ENCODE assay signal across 8 mouse cellular contexts in the genomic region with DNA sequence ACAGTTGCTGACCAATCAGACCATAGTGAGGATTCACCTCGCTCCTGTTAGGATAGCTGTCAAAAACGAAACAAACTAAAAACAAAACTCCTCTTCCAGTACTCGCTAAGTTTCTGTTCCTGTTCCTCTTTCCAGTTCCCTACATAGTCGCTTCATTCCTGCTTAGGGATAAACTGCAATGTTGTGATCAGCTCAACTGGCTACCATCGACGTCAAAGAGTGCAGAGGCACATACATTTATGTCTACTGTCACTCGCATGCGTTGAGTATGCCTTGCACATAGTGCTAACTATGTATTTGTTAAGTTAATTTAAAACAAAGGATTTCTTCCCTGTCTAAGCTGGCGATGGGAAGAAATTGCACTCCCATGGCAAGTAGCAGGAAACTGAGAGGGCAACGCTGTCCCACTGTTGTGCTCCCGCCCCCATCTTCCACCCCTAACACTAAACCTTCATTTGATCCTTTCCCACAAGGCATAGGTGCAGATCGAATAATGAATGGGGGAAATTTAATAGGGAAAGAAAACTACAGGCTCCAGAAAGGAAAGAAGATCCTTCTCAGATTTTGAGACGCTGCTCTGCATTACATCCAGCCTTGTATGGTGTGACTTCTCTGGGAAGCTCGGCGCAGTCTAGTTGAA. TPM values are rescaled to one million over a fixed set of nuclear protein-coding genes. Genes with fewer than 3 reads are reported as not detected.
DNase-seq lines count a peak whose midpoint lies in the region; ATAC-seq lines count a peak whose summit lies in the region.

No protein-coding gene starts in this region.

- H3K27me3 ChIP-seq in lung, embryonic 15.5 days = peaks cover 33% of the 10 kb centered on the region
- H3K27me3 ChIP-seq in forebrain, embryonic 13.5 days = peaks cover 3% of the 10 kb centered on the region; the same call in 1 of the 2 replicates
- H3K27me3 ChIP-seq in liver, embryonic 12.5 days (replicated peaks) = peaks cover 33% of the 10 kb centered on the region
- H3K27me3 ChIP-seq in stomach, embryonic 14.5 days (ENCODE audit: control insufficient read depth, insufficient read depth, low read length) = 0 out of 2 replicates have a peak, but pooled peaks cover 3% of the 10 kb centered on the region

- H3K4me1 ChIP-seq in lung, embryonic 15.5 days = peaks cover 24% of the 10 kb centered on the region
- peaks cover 43% of the 10 kb centered on the region for H3K4me1 ChIP-seq in forebrain, embryonic 13.5 days
- peaks cover 55% of the 10 kb centered on the region for H3K4me1 ChIP-seq in liver, embryonic 12.5 days
- peaks cover 18% of the 10 kb centered on the region for H3K4me1 ChIP-seq in stomach, embryonic 14.5 days (ENCODE audit: control insufficient read depth, insufficient read depth, low read length)

- H3K27ac ChIP-seq in lung, embryonic 15.5 days = no peak overlapping the region
- H3K27ac ChIP-seq in forebrain, embryonic 13.5 days = peak overlapping the region; percentile 68
- H3K27ac ChIP-seq in liver, embryonic 12.5 days = peak overlapping the region; percentile 69
- no peak overlapping the region for H3K27ac ChIP-seq in stomach, embryonic 14.5 days (ENCODE audit: low read length)

- peak overlapping the region; percentile 51 for H3K4me3 ChIP-seq in lung, embryonic 15.5 days
- H3K4me3 ChIP-seq in forebrain, embryonic 13.5 days = peak overlapping the region; percentile 49
- H3K4me3 ChIP-seq in liver, embryonic 12.5 days = peak overlapping the region; percentile 63
- peak overlapping the region; percentile 46 for H3K4me3 ChIP-seq in stomach, embryonic 14.5 days (ENCODE audit: low read depth, low read length)

- H3K9me3 ChIP-seq in lung, embryonic 15.5 days = peaks cover 2% of the 10 kb centered on the region; the same call in 1 of the 2 replicates
- H3K9me3 ChIP-seq in forebrain, embryonic 13.5 days (replicated peaks) = peaks cover 6% of the 10 kb centered on the region; the same call in 1 of the 2 replicates
- H3K9me3 ChIP-seq in liver, embryonic 12.5 days (replicated peaks) = peaks cover 8% of the 10 kb centered on the region; the same call in 1 of the 2 replicates
- H3K9me3 ChIP-seq in stomach, embryonic 14.5 days (ENCODE audit: control insufficient read depth, low read depth, low read length) = peaks cover 4% of the 10 kb centered on the region; the same call in 1 of the 2 replicates

- H3K4me2 ChIP-seq in lung, embryonic 15.5 days = peak overlapping the region; percentile 88
- H3K4me2 ChIP-seq in forebrain, embryonic 13.5 days = peak overlapping the region; percentile 74
- peak overlapping the region; percentile 95 for H3K4me2 ChIP-seq in liver, embryonic 12.5 days
- H3K4me2 ChIP-seq in stomach, embryonic 14.5 days (replicated peaks; ENCODE audit: low read depth, low read length) = peak overlapping the region; percentile 89

- H3K36me3 ChIP-seq in lung, embryonic 15.5 days = peaks cover 5% of the 10 kb centered on the region; the same call in 1 of the 2 replicates
- H3K36me3 ChIP-seq in forebrain, embryonic 13.5 days (ENCODE audit: poor library complexity, severe bottlenecking) = peaks cover 12% of the 10 kb centered on the region
- H3K36me3 ChIP-seq in liver, embryonic 12.5 days = peaks cover 25% of the 10 kb centered on the region
- peaks cover 4% of the 10 kb centered on the region for H3K36me3 ChIP-seq in stomach, embryonic 14.5 days (ENCODE audit: control insufficient read depth, insufficient read depth, low read length)

- WGBS in lung, embryonic 15.5 days = 33% methylated on average over 15 of the region's 15 CpGs
- 38% methylated on average over 15 of the region's 15 CpGs for WGBS in forebrain, embryonic 13.5 days
- WGBS in liver, embryonic 12.5 days (ENCODE audit: insufficient replicate concordance) = 17% methylated on average over 15 of the region's 15 CpGs
- 29% methylated on average over 15 of the region's 15 CpGs for WGBS in stomach, embryonic 14.5 days

- ATAC-seq in lung, embryonic 15.5 days (ENCODE audit: borderline replicate concordance, extremely low read depth, low FRiP score, low TSS enrichment) = no peak
- no peak for ATAC-seq in forebrain, embryonic 13.5 days
- ATAC-seq in liver, embryonic 12.5 days = no peak
- ATAC-seq in stomach, embryonic 14.5 days (ENCODE audit: insufficient number of reproducible peaks, insufficient read depth, low FRiP score, low read depth) = no peak

- H3K9ac ChIP-seq in lung, embryonic 15.5 days = no peak overlapping the region; the same call in 1 of the 2 replicates
- peak overlapping the region; percentile 75 for H3K9ac ChIP-seq in forebrain, embryonic 13.5 days
- H3K9ac ChIP-seq in liver, embryonic 12.5 days = peak overlapping the region; percentile 72
- no peak overlapping the region for H3K9ac ChIP-seq in stomach, embryonic 14.5 days (replicated peaks; ENCODE audit: low read depth, low read length)

- DNase-seq in lung, postnatal 25 days (ENCODE audit: low spot score) = no peak
- no peak for DNase-seq in cerebellum, adult 18-20 months
- DNase-seq in layer of hippocampus, postnatal 25 days (ENCODE audit: extremely low spot score in 1 of 2, low spot score in 1 of 2) = no peak
- no peak for DNase-seq in layer of hippocampus, adult 11-12 months (ENCODE audit: low spot score)

RNA-seq across cellular contexts. Expression of a gene that starts 4.8 kb away (rescaled TPM):
- 22.2 and 23.7 TPM in 2 replicates for polyA plus RNA-seq in lung, embryonic 15.5 days (2015; fragmentation: Nextera tagmentation; extraction: Ambion mirVana)
- 126 and 132 TPM in 2 replicates for polyA plus RNA-seq in forebrain, embryonic 13.5 days (2015; fragmentation: Nextera tagmentation; extraction: Ambion mirVana)
- 14.3 and 16.9 TPM in 2 replicates for polyA plus RNA-seq in liver, embryonic 12.5 days (2016; fragmentation: Nextera tagmentation; extraction: Ambion mirVana)
- 32.4 and 33.9 TPM in 2 replicates for polyA plus RNA-seq in stomach, embryonic 14.5 days (2014; fragmentation: Nextera tagmentation; extraction: Ambion mirVana)
- total RNA-seq in layer of hippocampus, postnatal 25 days (2021) = 10 to 100 TPM; 66.0 to 73.9 TPM

RNA-seq across cellular contexts. Expression of a gene that starts 4.8 kb away (rescaled TPM):
- 0.31 and 0.39 TPM in 2 replicates for polyA plus RNA-seq in lung, embryonic 15.5 days (2015; fragmentation: Nextera tagmentation; extraction: Ambion mirVana)
- polyA plus RNA-seq in forebrain, embryonic 13.5 days (2015; fragmentation: Nextera tagmentation; extraction: Ambion mirVana) = 0.96 and 1.3 TPM in 2 replicates
- 0.07 and 0.13 TPM in 2 replicates for polyA plus RNA-seq in liver, embryonic 12.5 days (2016; fragmentation: Nextera tagmentation; extraction: Ambion mirVana)
- 0.20 and 0.62 TPM in 2 replicates for polyA plus RNA-seq in stomach, embryonic 14.5 days (2014; fragmentation: Nextera tagmentation; extraction: Ambion mirVana)
- total RNA-seq in layer of hippocampus, postnatal 25 days (2021) = 1 to 10 TPM; 5.3 to 5.5 TPM

RNA-seq across cellular contexts. Expression of a gene that starts 10.6 kb away (rescaled TPM):
- polyA plus RNA-seq in lung, embryonic 15.5 days (2015; fragmentation: Nextera tagmentation; extraction: Ambion mirVana) = 19.3 and 21.5 TPM in 2 replicates
- 315 and 321 TPM in 2 replicates for polyA plus RNA-seq in forebrain, embryonic 13.5 days (2015; fragmentation: Nextera tagmentation; extraction: Ambion mirVana)
- 5.3 and 5.7 TPM in 2 replicates for polyA plus RNA-seq in liver, embryonic 12.5 days (2016; fragmentation: Nextera tagmentation; extraction: Ambion mirVana)
- polyA plus RNA-seq in stomach, embryonic 14.5 days (2014; fragmentation: Nextera tagmentation; extraction: Ambion mirVana) = 31.2 and 32.5 TPM in 2 replicates
- total RNA-seq in layer of hippocampus, postnatal 25 days (2021) = 100 to 1,000 TPM in 1 of 2 experiments, 10 to 100 TPM in 1; 99.0 to 107 TPM

RNA-seq across cellular contexts. Expression of a gene that starts 18.6 kb away (rescaled TPM):
- polyA plus RNA-seq in lung, embryonic 15.5 days (2015; fragmentation: Nextera tagmentation; extraction: Ambion mirVana) = 19.9 and 22.9 TPM in 2 replicates
- polyA plus RNA-seq in forebrain, embryonic 13.5 days (2015; fragmentation: Nextera tagmentation; extraction: Ambion mirVana) = 19.4 and 22.9 TPM in 2 replicates
- 11.2 and 11.5 TPM in 2 replicates for polyA plus RNA-seq in liver, embryonic 12.5 days (2016; fragmentation: Nextera tagmentation; extraction: Ambion mirVana)
- 18.1 and 20.3 TPM in 2 replicates for polyA plus RNA-seq in stomach, embryonic 14.5 days (2014; fragmentation: Nextera tagmentation; extraction: Ambion mirVana)
- total RNA-seq in layer of hippocampus, postnatal 25 days (2021) = 10 to 100 TPM; 26.2 to 29.7 TPM

RNA-seq across cellular contexts. Expression of a gene that starts 20.6 kb away (rescaled TPM):
- 241 and 245 TPM in 2 replicates for polyA plus RNA-seq in lung, embryonic 15.5 days (2015; fragmentation: Nextera tagmentation; extraction: Ambion mirVana)
- 368 and 373 TPM in 2 replicates for polyA plus RNA-seq in forebrain, embryonic 13.5 days (2015; fragmentation: Nextera tagmentation; extraction: Ambion mirVana)
- polyA plus RNA-seq in liver, embryonic 12.5 days (2016; fragmentation: Nextera tagmentation; extraction: Ambion mirVana) = 200 and 207 TPM in 2 replicates
- 211 and 222 TPM in 2 replicates for polyA plus RNA-seq in stomach, embryonic 14.5 days (2014; fragmentation: Nextera tagmentation; extraction: Ambion mirVana)
- 100 to 1,000 TPM; 505 to 581 TPM for total RNA-seq in layer of hippocampus, postnatal 25 days (2021)

Comparison
In these comparisons a context has a peak if more than half of its experiments do, and no peak if none do; other contexts are left out.
1. H3K27ac ChIP-seq: peak in forebrain, embryonic 13.5 days (single experiment) and liver, embryonic 12.5 days (single experiment); none in lung, embryonic 15.5 days (single experiment) and stomach, embryonic 14.5 days (single experiment).
2. H3K9ac ChIP-seq: peak in forebrain, embryonic 13.5 days (single experiment) and liver, embryonic 12.5 days (single experiment); none in lung, embryonic 15.5 days (single experiment) and stomach, embryonic 14.5 days (single experiment).
3. Peak in every context shown above with its lines, with median percentiles within 50 percentile points of each other: H3K4me2 ChIP-seq and H3K4me3 ChIP-seq.